Mouse (Mus musculus): ENCODE measurements at regions not wholly inside any gene's neighbourhood (a gene's known extent, or its start where the extent isn't known, plus 50 kb on each side); places are given as distances from the start of the nearest gene placed in this dataset.

DNA sequence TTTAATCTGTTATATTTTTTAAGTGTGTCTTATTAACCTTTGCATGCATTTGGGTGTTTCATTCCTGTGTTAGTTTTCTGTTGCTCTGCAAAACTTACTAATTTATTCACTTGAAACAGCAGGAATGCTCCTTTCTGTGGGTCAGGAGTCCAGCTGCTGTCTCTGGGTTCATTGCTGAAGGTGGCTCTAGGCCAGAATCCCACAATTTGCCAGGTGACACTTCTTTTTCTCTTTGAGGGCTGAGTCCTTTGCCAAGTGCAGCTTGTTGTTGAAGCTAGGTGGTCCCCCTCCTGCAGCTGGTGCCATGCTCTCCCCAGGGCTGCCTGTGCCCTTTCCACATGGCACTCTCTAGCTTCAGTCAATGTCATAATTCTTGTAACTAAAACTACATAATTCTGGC is 348.7 kb downstream of the Vps13c start:
- H3K4me1 ChIP-seq (ENCODE audit: control insufficient read depth, insufficient read depth, insufficient read length, low read length): no peaks in the 10 kb centered on the region
- H3K4me3 ChIP-seq (ENCODE audit: low read depth, low read length): no peak overlapping the region
- TF ChIP-seq CTCF (IDR thresholded peaks at IDR 0.05; ENCODE audit: extremely low read depth, insufficient read length, insufficient replicate concordance, low read depth, low read length): no peak
- no peak for TF ChIP-seq POLR2A (IDR thresholded peaks at IDR 0.05; ENCODE audit: low read depth, low read length)
- no peak overlapping the region for H3K27ac ChIP-seq (ENCODE audit: insufficient read depth, low read depth, low read length)
- no peaks in the 10 kb centered on the region for H3K27me3 ChIP-seq (ENCODE audit: control insufficient read depth, insufficient read depth, low read length)
- H3K36me3 ChIP-seq (ENCODE audit: control insufficient read depth, insufficient read depth, low read length): no peaks in the 10 kb centered on the region

DNA sequence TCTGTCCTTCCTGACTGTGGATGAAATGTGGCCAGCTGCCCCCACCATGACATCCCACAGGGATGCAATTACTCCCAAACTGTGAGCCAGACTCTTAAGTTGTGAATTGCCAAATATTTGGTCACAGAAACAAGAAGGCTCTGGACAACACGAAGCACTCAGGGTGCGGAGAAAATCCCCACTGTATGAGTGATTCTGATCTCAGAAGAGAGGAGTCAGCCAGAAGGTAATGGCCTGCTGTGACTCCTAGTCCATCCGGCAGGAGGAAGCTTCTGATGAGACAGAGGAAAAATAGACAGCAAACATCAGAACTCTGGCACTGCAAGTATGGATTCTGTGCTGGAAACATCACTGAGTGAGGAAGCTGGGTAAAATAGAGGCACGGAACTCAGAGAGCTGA is 359.6 kb downstream of the Vps13c start:
- 78% methylated on average over 4 of the region's 4 CpGs for WGBS
- TF ChIP-seq CTCF (IDR thresholded peaks at IDR 0.05; ENCODE audit: extremely low read depth, insufficient read length, insufficient replicate concordance, low read depth, low read length) (no peak), POLR2A (IDR thresholded peaks at IDR 0.05; ENCODE audit: low read depth, low read length) (no peak)
- no peaks in the 10 kb centered on the region for H3K27me3 ChIP-seq (ENCODE audit: control insufficient read depth, insufficient read depth, low read length)

DNA sequence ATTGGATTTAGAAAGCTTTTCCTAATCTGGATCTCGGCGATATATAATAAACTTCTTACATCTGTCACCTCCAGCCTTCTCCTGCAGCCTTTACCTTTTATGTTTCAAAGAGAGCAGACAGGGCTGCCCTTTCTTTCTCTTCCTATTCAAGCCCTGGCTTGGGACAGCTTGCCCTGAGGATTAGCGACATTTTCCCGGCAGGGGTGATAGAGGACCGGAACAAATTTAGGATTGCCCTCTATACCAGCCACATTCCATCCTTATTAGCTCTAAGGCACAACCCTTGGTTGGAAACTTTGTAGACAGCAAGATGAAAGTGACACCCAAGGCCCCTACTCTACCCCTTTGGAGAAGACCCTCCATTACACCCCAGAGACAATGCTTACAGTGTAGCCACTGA is 360.8 kb downstream of the Vps13c start:
- Histone ChIP-seq H3K27ac (ENCODE audit: insufficient read depth, low read depth, low read length) (no peak overlapping the region), H3K4me3 (ENCODE audit: low read depth, low read length) (no peak overlapping the region), H3K27me3 (ENCODE audit: control insufficient read depth, insufficient read depth, low read length) (no peaks in the 10 kb centered on the region), H3K36me3 (ENCODE audit: control insufficient read depth, insufficient read depth, low read length) (no peaks in the 10 kb centered on the region), H3K4me1 (ENCODE audit: control insufficient read depth, insufficient read depth, insufficient read length, low read length) (no peaks in the 10 kb centered on the region)
- TF ChIP-seq POLR2A (IDR thresholded peaks at IDR 0.05; ENCODE audit: low read depth, low read length): no peak
- no peak for TF ChIP-seq CTCF (IDR thresholded peaks at IDR 0.05; ENCODE audit: extremely low read depth, insufficient read length, insufficient replicate concordance, low read depth, low read length)
- WGBS: 72% methylated on average over 5 of the region's 5 CpGs

More for the DNA sequence above, 359.6 kb downstream of the Vps13c start:
- Histone ChIP-seq H3K4me3 (ENCODE audit: low read depth, low read length) (no peak overlapping the region), H3K27ac (ENCODE audit: insufficient read depth, low read depth, low read length) (no peak overlapping the region), H3K4me1 (ENCODE audit: control insufficient read depth, insufficient read depth, insufficient read length, low read length) (no peaks in the 10 kb centered on the region), H3K36me3 (ENCODE audit: control insufficient read depth, insufficient read depth, low read length) (no peaks in the 10 kb centered on the region)

DNA sequence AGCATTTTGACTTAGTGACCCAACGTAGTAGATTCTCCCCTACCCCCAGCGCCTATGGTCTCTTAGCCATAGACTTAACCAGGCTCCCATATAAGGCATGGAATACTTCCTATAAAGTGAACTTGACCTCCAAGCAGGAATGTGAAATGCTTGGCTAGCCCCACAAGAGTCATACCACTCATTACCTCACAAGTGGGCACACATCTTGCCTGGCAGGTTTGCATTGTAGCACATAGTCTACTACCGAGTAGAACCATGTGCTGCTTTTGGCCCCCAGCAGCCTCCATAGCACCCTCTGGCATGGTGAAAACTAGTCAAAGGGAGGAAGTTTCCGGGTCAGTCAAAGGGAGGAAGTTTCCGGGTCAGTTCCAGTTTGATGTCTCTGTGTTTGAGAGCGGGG is 385.5 kb downstream of the Vps13c start:
- no peak overlapping the region for H3K4me3 ChIP-seq (ENCODE audit: low read depth, low read length)
- no peak overlapping the region for H3K27ac ChIP-seq (ENCODE audit: insufficient read depth, low read depth, low read length)
- H3K27me3 ChIP-seq (ENCODE audit: control insufficient read depth, insufficient read depth, low read length): no peaks in the 10 kb centered on the region
- TF ChIP-seq CTCF (IDR thresholded peaks at IDR 0.05; ENCODE audit: extremely low read depth, insufficient read length, insufficient replicate concordance, low read depth, low read length) (no peak), POLR2A (IDR thresholded peaks at IDR 0.05; ENCODE audit: low read depth, low read length) (no peak)
- no peaks in the 10 kb centered on the region for H3K36me3 ChIP-seq (ENCODE audit: control insufficient read depth, insufficient read depth, low read length)
- H3K4me1 ChIP-seq (ENCODE audit: control insufficient read depth, insufficient read depth, insufficient read length, low read length): no peaks in the 10 kb centered on the region
- WGBS: 87% methylated on average over 6 of the region's 6 CpGs

DNA sequence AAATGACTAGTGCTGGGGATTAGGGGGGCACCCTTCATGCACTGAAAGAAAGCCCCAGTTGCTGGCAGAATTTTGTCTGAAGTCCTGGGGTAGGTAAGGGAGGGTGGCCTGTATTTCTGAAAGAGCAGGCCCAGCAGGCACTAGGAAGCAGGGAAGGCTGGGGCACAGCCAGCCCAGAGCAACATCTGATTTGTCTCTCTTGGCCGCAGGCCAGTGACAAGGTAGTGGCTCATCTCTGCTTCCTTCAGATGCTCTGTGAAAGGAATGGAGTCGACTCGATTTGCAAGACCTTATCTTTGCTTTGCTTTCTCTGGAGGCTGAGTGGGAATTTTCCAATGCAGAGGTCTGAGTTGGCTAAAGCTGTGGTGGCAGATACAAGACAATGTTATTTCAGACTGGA is 390.9 kb downstream of the Vps13c start:
- WGBS: 74% methylated on average over 3 of the region's 3 CpGs
- Histone ChIP-seq H3K27me3 (ENCODE audit: control insufficient read depth, insufficient read depth, low read length) (no peaks in the 10 kb centered on the region), H3K4me1 (ENCODE audit: control insufficient read depth, insufficient read depth, insufficient read length, low read length) (no peaks in the 10 kb centered on the region), H3K27ac (ENCODE audit: insufficient read depth, low read depth, low read length) (no peak overlapping the region), H3K4me3 (ENCODE audit: low read depth, low read length) (no peak overlapping the region), H3K36me3 (ENCODE audit: control insufficient read depth, insufficient read depth, low read length) (no peaks in the 10 kb centered on the region)
- no peak for TF ChIP-seq CTCF (IDR thresholded peaks at IDR 0.05; ENCODE audit: extremely low read depth, insufficient read length, insufficient replicate concordance, low read depth, low read length)
- TF ChIP-seq POLR2A (IDR thresholded peaks at IDR 0.05; ENCODE audit: low read depth, low read length): no peak

DNA sequence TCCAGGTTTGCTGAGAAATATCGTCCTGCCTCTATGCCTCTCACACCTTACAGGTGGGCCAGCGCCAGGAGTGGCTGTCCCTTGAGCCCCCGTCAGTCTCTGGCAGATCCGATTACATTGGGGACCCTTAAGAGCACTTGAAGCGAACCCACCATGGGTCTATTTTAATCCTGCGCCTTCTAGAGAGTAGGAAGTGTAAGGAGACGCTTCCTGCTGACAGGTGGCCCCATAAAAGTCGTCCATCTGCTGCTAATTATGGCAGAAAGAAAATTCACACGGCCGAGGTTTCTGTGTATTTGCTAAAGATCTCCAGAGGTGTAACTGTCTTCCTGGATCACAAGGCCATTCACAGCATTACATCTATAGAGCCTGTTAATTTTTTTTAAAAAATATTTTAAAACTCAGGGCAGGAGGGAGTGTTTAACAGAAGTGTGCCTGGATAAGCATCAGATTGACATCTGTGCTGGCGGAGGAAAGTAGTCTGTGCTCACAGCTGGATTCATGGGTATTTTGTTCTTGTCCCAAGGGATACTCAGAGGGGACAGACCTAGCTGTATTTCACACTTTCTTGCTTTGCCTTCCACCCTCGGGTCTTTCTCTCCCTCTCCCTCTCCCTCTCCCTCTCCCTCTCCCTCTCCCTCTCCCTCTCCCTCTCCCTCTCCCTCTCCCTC is 394.9 kb downstream of the Vps13c start:
- 37% methylated on average over 12 of the region's 12 CpGs for WGBS
- Histone ChIP-seq H3K27me3 (ENCODE audit: control insufficient read depth, insufficient read depth, low read length) (no peaks in the 10 kb centered on the region), H3K4me1 (ENCODE audit: control insufficient read depth, insufficient read depth, insufficient read length, low read length) (no peaks in the 10 kb centered on the region), H3K4me3 (ENCODE audit: low read depth, low read length) (no peak overlapping the region), H3K27ac (ENCODE audit: insufficient read depth, low read depth, low read length) (no peak overlapping the region), H3K36me3 (ENCODE audit: control insufficient read depth, insufficient read depth, low read length) (no peaks in the 10 kb centered on the region)
- no peak for TF ChIP-seq CTCF (IDR thresholded peaks at IDR 0.05; ENCODE audit: extremely low read depth, insufficient read length, insufficient replicate concordance, low read depth, low read length)
- no peak for TF ChIP-seq POLR2A (IDR thresholded peaks at IDR 0.05; ENCODE audit: low read depth, low read length)

DNA sequence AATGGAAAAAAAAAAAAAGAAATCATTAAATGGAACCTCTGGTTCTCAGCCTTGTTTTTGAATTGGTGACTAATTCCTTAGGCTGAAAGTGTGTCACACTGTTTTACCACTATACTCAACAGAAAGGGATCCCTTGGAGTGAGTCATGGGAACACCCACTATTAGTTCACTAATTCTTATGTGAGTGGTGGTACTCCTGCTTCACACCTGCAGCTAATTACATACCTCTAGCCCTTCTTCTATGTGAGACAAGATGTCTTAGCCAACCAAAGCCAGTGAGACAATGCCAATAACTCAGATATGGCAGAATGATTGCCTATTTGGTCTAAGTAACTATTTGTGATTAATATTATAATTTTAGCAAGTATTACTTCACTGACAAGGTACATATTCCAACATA is 398.9 kb downstream of the Vps13c start:
- Histone ChIP-seq H3K36me3 (ENCODE audit: control insufficient read depth, insufficient read depth, low read length) (no peaks in the 10 kb centered on the region), H3K4me1 (ENCODE audit: control insufficient read depth, insufficient read depth, insufficient read length, low read length) (no peaks in the 10 kb centered on the region), H3K4me3 (ENCODE audit: low read depth, low read length) (no peak overlapping the region), H3K27me3 (ENCODE audit: control insufficient read depth, insufficient read depth, low read length) (no peaks in the 10 kb centered on the region), H3K27ac (ENCODE audit: insufficient read depth, low read depth, low read length) (no peak overlapping the region)
- no peak for TF ChIP-seq CTCF (IDR thresholded peaks at IDR 0.05; ENCODE audit: extremely low read depth, insufficient read length, insufficient replicate concordance, low read depth, low read length)
- TF ChIP-seq POLR2A (IDR thresholded peaks at IDR 0.05; ENCODE audit: low read depth, low read length): no peak

Data from small intestine, adult 2 months (tissue).